Mouse (Mus musculus) lung, adult 18-20 months (tissue): ENCODE measurements around the gene Phf11a.
"Not testable (repeated sequence)": the region's sequence is repeated elsewhere in the genome, so short reads cannot be mapped to it uniquely, and the experiment has no call there.

Experiments used
- DNase-seq, 2 experiments: peaks; one replicate each; pipeline ENCODE4 v3.0.0; 2022; ENCODE audit warnings: mixed read lengths in 2 of 2

Gene Phf11a

DNA sequence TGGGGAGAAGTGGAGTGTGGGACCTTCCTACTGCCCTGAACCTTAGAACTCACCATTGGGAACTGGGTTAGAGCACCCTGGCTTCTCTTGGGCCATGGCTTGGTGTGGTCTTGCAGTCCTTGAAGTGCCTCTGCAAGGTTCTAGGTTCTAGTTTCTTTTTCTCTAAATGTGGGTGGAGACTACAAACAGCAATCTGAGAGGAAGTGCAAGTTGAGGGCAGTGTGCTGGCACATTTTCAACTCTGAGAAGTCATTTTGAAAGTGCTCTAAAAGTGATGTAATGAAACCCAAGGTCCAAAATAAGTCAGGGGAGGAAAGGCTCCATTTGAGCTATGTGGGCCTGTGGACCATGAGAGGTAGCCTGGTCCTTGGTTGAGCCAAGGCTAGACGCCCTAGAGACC lies at the start of gene Phf11a:
Gene Phf11a (minus strand): TSS at position 132 of the 400 bp plus-strand sequence.
- peak; percentile 8 to 14 for DNase-seq

- peak; percentile 11 to 29 for DNase-seq
Observed at GRCm38 (mm10) chr14:59341189-59341588, 43.9 kb upstream of the Phf11a start, which contains the start of gene Phf11b. Phf11b (minus strand) TSS chr14:59341351.

GRCm38 (mm10) chr14:59339541-59339940 lies 42.2 kb upstream of the Phf11a start:
- no peak for DNase-seq

- not testable (repeated sequence) for DNase-seq
Observed at GRCm38 (mm10) chr14:59336056-59336455, 38.7 kb upstream of the Phf11a start.

DNA sequence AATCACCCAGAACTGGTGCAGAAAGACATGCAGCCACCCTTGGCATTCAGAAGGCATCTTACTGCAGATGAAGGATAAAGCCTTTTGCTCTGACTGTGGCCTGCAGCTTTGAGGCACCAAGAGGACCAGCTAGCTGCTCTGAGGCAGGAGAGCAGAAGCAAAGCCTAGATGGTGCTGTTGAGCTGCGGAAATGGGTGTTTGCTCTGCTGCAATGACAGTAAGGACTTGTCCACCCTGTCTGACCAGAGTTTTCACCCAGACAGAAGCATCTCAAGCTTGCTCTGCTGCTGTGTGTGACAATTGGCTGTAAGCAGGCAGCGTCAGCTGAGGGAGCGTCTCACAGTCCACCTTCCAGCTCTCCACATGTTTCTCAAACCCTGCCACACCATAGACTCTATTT lies 33.2 kb upstream of the Phf11a start:
- peak in 1 of 2 experiments; percentile 16 for DNase-seq

GRCm38 (mm10) chr14:59319970-59320369 lies 22.6 kb upstream of the Phf11a start:
- peak in 1 of 2 experiments; percentile 9 for DNase-seq

DNA sequence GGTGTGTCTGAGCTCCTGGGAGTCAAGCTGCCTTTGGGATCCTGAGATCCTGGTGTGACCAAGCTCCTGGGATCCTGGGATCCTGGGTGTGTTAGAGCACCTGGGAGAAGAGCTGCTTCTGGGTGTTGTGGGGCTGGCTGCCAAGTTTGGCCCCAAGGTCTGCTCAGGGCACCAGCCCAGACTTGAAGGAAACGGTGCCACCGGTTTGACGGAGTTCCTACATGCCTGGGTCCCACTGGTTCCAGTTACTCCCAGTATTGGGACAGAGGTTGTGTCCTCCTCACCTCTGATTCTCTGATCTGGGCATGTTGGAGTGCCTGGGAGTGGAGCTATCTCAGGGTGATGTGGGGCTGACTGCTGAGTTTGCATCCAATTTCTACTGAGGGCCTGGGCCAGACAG lies 21.7 kb upstream of the Phf11a start:
- not testable (repeated sequence) for DNase-seq

GRCm38 (mm10) chr14:59291769-59292168 lies 5.6 kb downstream of the Phf11a start:
- DNase-seq: not testable (repeated sequence)

DNA sequence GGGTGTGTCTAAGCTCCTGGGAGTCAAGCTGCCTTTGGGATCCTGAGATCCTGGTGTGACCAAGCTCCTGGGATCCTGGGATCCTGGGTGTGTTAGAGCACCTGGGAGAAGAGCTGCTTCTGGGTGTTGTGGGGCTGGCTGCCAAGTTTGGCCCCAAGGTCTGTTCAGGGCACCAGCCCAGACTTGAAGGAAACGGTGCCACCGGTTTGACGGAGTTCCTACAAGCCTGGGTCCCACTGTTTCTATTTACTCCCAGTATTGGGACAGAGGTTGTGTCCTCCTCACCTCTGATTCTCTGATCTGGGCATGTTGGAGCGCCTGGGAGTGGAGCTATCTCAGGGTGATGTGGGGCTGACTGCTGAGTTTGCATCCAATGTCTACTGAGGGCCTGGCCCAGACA lies 22.4 kb downstream of the Phf11a start:
- not testable (repeated sequence) for DNase-seq

DNA sequence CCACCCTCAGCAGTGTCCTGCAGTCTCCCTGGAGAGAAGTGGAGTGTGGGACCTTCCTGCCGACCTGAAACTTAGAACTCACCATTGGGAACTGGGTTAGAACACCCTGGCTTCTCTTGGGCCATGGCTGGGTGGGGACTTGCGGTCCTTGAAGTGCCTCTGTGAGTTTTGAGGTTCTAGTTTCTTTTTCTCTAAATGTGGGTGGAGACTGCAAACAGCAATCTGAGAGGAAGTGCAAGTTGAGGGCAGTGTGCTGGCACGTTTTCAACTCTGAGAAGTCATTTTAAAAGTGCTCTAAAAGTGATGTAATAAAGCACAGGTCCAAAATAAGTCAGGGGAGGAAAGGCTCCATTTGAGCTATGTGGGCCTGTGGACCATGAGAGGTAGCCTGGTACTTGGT lies 37.3 kb downstream of the Phf11a start, which contains the start of gene Gm6904:
Gene Gm6904 (minus strand): TSS at position 161 of the 400 bp plus-strand sequence.
- DNase-seq: peak; percentile 28 to 44

- not testable (repeated sequence) for DNase-seq
Observed at GRCm38 (mm10) chr14:59255861-59256260, 41.5 kb downstream of the Phf11a start.

DNA sequence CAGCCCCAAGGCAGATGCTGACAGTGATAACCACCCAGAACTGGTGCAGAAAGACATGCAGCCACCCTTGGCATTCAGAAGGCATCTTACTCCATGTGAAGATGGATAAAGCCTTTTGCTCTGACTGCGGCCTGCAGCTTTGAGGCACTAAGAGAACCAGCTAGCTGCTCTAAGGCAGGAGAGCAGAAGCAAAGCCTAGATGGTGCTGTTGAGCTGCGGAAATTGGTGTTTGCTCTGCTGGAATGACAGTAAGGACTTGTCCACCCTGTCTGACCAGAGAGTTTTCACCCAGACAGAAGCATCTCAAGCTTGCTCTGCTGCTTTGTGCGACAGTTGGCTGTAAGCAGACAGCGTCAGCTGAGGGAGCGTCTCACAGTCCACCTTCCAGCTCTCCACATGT lies 47.0 kb downstream of the Phf11a start:
- peak in 1 of 2 experiments; percentile 10 for DNase-seq

DNA sequence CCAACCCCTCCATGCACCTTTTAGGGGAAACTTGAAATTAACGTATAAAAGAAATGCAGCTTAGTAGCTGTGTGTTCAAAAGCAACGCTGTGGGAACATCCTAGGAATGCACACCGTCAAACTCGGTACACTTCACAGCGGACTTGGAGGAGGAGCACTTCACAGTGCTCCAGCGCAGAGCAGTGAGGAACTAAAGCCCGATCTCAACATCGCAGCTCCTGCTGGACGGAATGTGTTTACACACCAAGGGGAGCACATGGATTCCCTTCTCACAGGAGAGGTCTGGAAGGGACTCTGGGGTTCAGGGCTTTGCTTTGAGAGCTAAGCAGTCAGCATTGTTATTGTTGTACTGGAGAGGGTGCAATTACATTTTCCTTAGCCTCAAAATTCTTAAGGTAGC lies 63.7 kb downstream of the Phf11a start:
- DNase-seq: peak in 1 of 2 experiments; percentile 3

DNA sequence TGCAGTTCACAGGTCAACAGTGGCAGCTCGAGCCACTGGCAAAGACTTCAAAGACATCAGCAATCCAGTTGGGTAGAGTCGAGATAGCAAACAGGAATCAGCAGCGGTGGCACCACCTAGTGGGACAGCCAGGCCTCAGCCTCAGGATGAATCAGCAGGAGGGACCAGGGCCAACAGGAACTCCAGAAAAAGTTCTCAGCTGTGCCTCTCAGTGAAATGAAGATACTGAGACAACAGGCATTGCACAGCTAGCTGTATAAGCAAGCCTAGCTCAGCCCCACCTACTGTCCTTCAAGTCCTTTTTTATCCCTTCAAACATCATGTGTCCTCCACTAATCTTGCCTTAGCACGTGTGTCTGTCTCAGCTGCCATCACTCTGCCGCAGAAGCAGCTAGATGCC lies 65.3 kb downstream of the Phf11a start:
- DNase-seq: peak; percentile 9 to 19

GRCm38 (mm10) chr14:59230331-59230966 lies 66.9 kb downstream of the Phf11a start:
- DNase-seq: no peak

DNA sequence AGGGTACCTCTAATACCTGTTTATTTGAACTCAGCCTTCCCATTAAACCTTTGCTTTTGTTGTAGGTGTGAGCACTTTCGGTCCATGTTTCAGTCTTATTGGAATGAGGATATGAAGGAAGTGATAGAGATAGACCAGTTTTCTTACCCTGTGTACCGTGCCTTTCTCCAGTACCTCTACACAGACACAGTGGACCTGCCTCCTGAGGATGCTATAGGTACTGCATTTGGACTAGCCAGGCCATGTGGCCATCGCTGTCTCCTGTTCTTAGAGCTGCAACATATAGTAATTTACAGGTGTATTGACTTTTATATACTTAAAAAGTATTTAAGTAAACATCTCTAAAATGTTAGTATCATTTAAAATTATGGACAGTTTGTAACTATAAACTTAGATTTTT lies 67.5 kb downstream of the Phf11a start:
- DNase-seq: no peak
